Mouse (Mus musculus) retina, embryonic 14.5 days (tissue): ENCODE measurements around the gene Sox21.

ENCODE experiments used
- DNase-seq: peaks from one replicate; pipeline ENCODE4 v3.0.0-alpha.2; 2015; ENCODE audit warnings: low spot score

Sox21 gene

DNA sequence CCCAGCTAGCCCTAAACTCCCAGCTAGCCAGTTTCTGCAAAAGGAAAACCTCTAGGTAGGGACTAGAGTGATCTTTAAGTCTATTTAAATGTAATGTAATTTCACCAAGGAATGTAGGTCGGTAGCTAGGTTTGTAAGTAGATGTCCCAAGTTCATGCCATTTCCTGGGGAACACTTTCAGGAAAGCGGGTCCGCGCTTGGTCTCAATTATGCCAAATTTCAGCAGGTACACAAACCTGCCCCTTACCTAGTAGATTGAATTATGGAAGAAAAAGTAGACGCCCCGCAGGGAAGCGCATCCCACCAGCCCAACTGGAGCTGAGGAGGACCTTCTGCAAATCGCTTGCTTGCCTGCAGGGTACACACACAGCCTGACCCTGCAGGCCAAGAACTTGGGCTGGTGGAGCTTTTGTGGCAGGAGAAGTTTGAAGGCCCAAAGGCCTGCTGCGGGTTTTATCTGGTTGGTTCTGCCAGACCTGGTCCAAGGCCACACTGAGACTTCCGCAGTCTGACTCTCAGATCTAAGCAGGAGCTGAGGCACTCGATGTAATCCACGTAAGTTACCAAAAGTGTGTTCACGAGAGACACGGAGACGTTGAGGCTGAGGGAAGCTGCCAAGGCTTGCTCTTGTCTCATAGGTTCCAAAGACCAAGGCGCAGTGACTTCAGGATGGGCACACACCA lies 11.6 kb downstream of the Sox21 start:
- peak; percentile 15 for DNase-seq

DNA sequence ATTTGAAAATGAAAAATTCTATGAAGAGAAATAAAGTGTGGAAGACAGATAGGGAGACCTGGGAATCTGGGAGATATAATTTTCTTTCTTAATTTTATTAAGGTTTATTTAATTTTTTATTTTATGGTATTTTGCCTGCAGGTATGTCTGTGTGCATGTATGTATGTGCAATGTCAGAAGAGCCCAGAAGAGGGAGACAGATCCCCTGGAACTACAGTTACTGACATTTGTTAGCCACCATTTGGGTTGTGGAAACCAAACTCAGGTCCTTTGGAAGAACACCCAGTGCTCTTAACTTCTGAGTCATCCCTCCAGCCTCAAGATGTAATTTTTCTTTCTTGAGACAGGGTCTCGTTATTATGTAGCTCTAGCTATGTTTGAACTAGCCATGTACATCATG lies 15.9 kb downstream of the Sox21 start:
- DNase-seq, result peak; percentile 36

DNA sequence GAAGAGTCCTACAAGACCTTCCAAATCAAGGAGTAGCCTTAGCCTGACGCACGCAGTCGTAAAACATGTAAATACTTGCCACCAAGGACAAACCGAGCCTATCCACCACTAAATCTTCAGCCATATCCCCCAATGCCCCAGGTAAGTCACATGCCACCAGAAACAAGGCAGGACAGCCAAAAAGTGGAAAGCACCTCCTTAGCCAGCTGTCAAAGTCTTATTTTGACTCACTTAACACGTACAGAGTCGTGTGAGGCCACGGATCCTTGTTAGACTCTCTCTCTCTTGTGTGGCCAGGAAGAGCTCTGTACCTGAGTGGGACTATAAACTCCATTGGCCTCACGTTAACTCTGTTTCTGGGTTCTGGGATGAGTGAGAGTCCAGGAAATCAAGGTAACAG lies 20.0 kb downstream of the Sox21 start:
- no peak for DNase-seq

GRCm38 (mm10) chr14:118212188-118212804 lies 24.5 kb downstream of the Sox21 start:
- DNase-seq, result no peak

DNA sequence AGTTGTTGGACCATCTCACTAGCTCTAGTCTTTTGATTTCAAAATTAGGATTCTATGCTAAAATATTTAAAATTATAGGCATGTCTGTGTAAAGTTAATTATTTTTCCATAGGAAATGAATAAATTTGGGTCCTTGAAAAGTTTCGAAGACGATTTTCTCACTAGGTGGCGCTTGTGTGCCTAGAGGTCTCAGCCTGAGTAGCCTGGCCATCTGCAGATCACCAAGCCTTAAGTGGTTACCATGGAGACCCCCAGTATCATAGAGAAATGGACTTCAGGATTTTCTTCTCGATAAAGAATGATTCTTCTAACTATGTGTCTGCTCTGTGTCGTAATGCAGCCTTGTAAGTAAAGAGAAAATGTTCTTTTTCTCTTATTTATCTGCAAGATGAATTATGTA lies 27.2 kb downstream of the Sox21 start:
- DNase-seq, result peak; percentile 82

DNA sequence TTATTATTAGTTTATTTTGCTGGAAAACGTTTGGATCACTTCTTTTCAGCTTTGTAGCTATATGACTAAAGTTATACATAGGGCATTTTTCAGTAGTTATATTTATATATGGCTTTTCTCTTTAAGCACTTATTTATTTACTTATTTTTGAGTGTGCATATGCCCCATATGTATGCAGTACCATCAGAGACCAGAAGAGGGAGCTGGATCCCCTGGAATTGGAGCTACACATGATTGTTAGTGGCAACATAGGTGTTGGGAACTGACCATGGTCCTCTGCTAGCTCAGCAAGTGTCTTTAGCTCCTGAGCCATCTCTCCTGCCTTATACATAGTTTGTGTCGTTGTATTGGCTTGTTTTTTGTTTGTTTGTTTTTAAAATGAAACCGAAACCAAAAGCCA lies 29.5 kb downstream of the Sox21 start:
- no peak for DNase-seq

- DNase-seq, result no peak
Observed at GRCm38 (mm10) chr14:118203031-118203430, 33.8 kb downstream of the Sox21 start.

- no peak for DNase-seq
Observed at GRCm38 (mm10) chr14:118202006-118202405, 34.8 kb downstream of the Sox21 start.

GRCm38 (mm10) chr14:118200731-118201130 lies 36.1 kb downstream of the Sox21 start:
- DNase-seq, result no peak

DNA sequence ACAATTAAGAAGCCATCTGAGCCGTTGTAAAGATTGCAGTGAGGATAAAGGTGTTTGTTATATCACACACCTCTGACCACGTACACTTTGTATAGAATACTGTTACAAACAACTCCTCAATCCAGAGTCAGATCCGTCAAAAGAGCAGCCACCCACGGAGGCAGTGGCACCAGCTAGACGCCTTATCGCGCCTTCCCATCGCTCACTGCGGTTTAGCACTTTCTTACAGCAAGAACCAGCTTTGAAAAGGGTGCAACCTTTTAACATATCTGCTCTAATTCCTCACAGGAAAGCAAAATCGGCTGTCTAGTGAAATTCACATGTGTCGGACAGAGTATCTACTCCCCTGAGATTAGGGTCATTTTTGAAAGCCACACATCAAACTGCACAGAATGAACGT lies 39.8 kb downstream of the Sox21 start:
- DNase-seq, result no peak

DNA sequence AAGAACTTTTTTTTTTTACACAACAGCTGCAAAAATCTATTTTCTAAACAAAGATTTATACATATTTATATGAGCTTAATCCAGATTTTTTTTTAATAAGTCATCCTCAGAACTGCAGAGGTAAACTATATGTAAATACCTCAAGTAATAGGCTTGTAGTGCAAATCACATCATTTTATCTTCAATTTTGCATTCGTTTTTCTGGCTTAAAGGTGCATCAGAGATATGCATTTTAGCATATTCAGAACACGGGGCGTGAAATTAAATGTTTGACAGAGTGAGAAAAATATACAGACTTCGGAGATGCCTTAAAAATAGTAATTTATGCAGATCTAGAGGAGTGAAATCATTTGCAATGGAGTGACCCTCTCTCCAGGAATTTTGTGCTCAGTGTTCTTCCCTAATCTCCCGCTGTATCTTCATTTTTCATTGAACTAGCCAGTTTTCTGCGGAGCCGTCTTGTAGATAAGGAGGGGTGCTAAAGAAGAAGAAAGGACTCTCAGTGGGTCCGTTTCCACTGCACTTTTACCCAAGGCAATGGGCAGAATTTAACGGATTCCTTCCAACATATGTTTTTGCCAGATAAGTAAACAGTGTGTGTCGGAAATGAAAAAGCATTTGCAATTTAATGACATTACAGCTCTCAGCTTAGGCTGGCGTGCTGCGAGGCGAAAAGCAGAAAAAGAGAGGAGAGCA lies 42.5 kb downstream of the Sox21 start:
- no peak for DNase-seq

DNA sequence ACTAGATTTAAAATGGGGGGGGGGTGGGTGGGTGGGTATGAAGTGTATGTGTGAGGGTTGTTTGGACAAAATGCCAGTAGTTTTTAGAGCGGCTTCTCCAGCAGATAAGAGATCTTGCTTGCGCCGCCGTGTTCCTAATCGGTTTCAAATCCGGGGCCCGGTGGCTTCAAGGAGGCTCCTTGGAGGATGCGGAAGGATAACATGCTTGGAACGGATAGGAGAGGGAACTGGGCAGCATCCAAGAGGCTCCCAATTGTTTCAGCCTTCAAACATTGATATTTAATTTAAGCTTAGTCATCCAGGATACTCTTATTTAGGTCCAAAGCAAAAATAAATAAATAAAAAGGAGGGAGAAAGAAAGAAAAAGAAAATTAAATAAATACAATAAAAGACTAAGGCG lies 43.2 kb downstream of the Sox21 start:
- DNase-seq, result peak; percentile 30

- no peak for DNase-seq
Observed at GRCm38 (mm10) chr14:118193001-118193628, 43.7 kb downstream of the Sox21 start.

DNA sequence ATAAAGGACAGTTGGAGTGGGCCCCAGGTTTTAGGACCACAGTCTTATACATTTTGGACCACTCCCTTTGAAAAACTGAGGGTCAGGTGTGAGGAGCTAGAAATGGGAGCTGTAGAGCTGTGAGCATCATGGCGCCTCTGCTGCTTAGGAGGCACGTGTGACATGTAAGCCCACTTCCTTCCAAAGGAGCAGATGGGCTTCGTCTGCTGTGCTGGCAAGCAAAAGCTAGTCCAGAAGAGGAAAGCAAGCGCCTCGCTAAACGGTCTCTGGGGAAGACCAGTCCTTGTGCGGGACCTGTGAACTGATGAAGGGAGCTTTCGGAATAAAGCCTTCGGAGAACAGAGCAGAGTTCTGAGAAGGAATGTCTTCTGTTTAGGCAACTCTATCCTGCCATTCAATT lies 45.4 kb downstream of the Sox21 start:
- DNase-seq, result no peak
